Mouse (Mus musculus) ES-E14 (cell line): ENCODE results near the gene Uimc1. TPM values are rescaled to one million over a fixed set of nuclear protein-coding genes. Genes with fewer than 3 reads are reported as not detected.
A peak's percentile ranks its signal among the peaks of the same experiment; 100 is the strongest.

ENCODE experiments used
- DNase-seq: peaks from one replicate; pipeline ENCODE4 v3.0.0-alpha.2; 2013; ENCODE audit warnings: low read depth, low spot score
- H3K27ac ChIP-seq: 2 replicates; pipeline ENCODE4 v1.5.1; 2012; ENCODE audit warnings: low read depth, mild to moderate bottlenecking, low read length, moderate library complexity, mixed read lengths; ENCODE audit not compliant: poor library complexity, insufficient read depth, severe bottlenecking
- H3K36me3 ChIP-seq: 2 replicates; pipeline ENCODE4 v1.6.1; 2012; ENCODE audit warnings: mild to moderate bottlenecking, low read length, moderate library complexity, mixed read lengths; ENCODE audit not compliant: control insufficient read depth, poor library complexity, insufficient read depth, severe bottlenecking
- H3K4me1 ChIP-seq, 2 experiments: fragments of 150-350 bp in 1 of 2; sonication (generic) in 1 of 2; 2 replicates each; pipeline ENCODE4 v1.6.1; 2012; ENCODE audit warnings: low read length in 2 of 2, mild to moderate bottlenecking in 1 of 2, mixed read lengths in 1 of 2; ENCODE audit not compliant: control insufficient read depth in 2 of 2, insufficient read depth in 2 of 2, poor library complexity in 1 of 2
- H3K4me3 ChIP-seq, 2 experiments: fragments of 150-350 bp in 1 of 2; sonication (generic) in 1 of 2; 2 replicates each; pipeline ENCODE4 v1.5.1; 2012; ENCODE audit warnings: low read length in 2 of 2, low read depth in 1 of 2, mild to moderate bottlenecking in 1 of 2, mixed read lengths in 1 of 2; ENCODE audit not compliant: insufficient read depth in 1 of 2, poor library complexity in 1 of 2, severe bottlenecking in 1 of 2
- H3K9ac ChIP-seq: 2 replicates; pipeline ENCODE4 v1.6.1; 2012; ENCODE audit warnings: low read depth, mild to moderate bottlenecking, low read length, mixed read lengths; ENCODE audit not compliant: poor library complexity, insufficient read depth, severe bottlenecking
- H3K9me3 ChIP-seq: fragments of 150-350 bp; sonication (generic); 2 replicates; pipeline ENCODE4 v1.6.1; 2012; ENCODE audit warnings: low read depth, mild to moderate bottlenecking, low read length; ENCODE audit not compliant: control insufficient read depth, insufficient read depth
- CHD2 ChIP-seq: IDR thresholded peaks from 2 replicates; pipeline ENCODE4 v1.6.1; 2014; ENCODE audit warnings: mild to moderate bottlenecking, low read depth, low read length, inconsistent platforms
- HCFC1 ChIP-seq: IDR thresholded peaks from 2 replicates; pipeline ENCODE4 v1.6.1; 2012; ENCODE audit warnings: low read length, inconsistent platforms, borderline replicate concordance; ENCODE audit not compliant: insufficient read depth
- MAFK ChIP-seq: IDR thresholded peaks from 2 replicates; pipeline ENCODE4 v1.6.1; 2014; ENCODE audit warnings: mild to moderate bottlenecking, low read depth, low read length, inconsistent platforms; ENCODE audit not compliant: insufficient read depth
- ZC3H11A ChIP-seq: IDR thresholded peaks from 2 replicates; pipeline ENCODE4 v1.6.1; 2012; ENCODE audit warnings: low read depth, mild to moderate bottlenecking, inconsistent platforms, low read length, borderline replicate concordance
- ZNF384 ChIP-seq: IDR thresholded peaks from 2 replicates; pipeline ENCODE4 v1.6.1; 2012; ENCODE audit warnings: low read depth, low read length, inconsistent platforms
- in situ Hi-C, 2 experiments: fragments of 600-800 bp; cut with MboI; formaldehyde crosslinking; loops; one replicate each; pipeline ENCODE4 v1.15.1; 2025; ENCODE audit warnings: low sequenced_read_pairs in 2 of 2, inconsistent platforms in 1 of 2; ENCODE audit not compliant: unreplicated experiment in 2 of 2
- total RNA-seq: library from RNA; depleted of rRNA; stranded (reverse); fragments of 300-350 nt; gene quantifications from 2 replicates; pipeline ENCODE4 v1.2.3, GENCODE M21; 2012

The Uimc1 gene
- total RNA-seq, 1 experiment = 77.6 TPM

GRCm38 (mm10) chr13:55114375-55114774, 14.3 kb upstream of the Uimc1 start:
- Histone ChIP-seq H3K4me1 (no peaks in the 10 kb centered on the region), H3K4me3 (no peak overlapping the region), H3K36me3 (peaks cover 25% of the 10 kb centered on the region), H3K27ac (no peak overlapping the region), H3K9me3 (no peaks in the 10 kb centered on the region), H3K9ac (no peak overlapping the region)
- in situ Hi-C loops = no loop called here
- TF ChIP-seq ZC3H11A (no peak), ZNF384 (no peak), HCFC1 (no peak), MAFK (no peak), CHD2 (no peak)
- no peak for DNase-seq

- peaks cover 1 to 4% of the 10 kb centered on the region in 2 experiments; a peak in 1 of 4 replicates for H3K4me1 ChIP-seq
- no peaks in the 10 kb centered on the region for H3K9me3 ChIP-seq
- DNase-seq = no peak
- H3K4me3 ChIP-seq = no peak overlapping the region
- H3K36me3 ChIP-seq = peaks cover 8% of the 10 kb centered on the region; the same call in 1 of the 2 replicates
- no peak overlapping the region for H3K27ac ChIP-seq
- no peak overlapping the region for H3K9ac ChIP-seq
- in situ Hi-C loops = no loop called here
- TF ChIP-seq CHD2 (no peak), ZNF384 (no peak), MAFK (no peak), ZC3H11A (no peak), HCFC1 (no peak)
Observed at GRCm38 (mm10) chr13:55107694-55108093, 7.6 kb upstream of the Uimc1 start.

DNA sequence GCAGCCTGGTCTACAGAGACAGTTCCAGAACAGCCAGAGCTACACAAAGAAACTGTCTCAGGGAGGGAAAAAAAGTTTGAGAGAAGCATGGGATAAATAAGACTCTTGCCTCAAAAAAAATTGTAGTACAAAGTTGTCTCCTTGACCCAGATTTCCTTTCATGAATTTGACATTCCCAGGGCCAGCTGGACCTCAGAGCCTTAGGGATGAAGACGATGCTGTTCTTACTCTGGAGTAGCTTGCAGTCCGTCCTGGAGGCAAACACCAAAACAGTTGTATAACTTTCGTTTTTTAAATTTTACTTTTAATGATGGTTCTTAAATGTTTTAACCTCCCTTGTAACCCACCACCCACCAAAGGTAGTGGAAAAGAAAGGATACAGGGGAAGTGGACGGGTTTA, 7.0 kb upstream of the Uimc1 start:
- Histone ChIP-seq H3K4me1 (peaks cover 1 to 4% of the 10 kb centered on the region in 2 experiments; a peak in 1 of 4 replicates), H3K27ac (no peak overlapping the region), H3K9ac (no peak overlapping the region), H3K4me3 (no peak overlapping the region), H3K9me3 (no peaks in the 10 kb centered on the region), H3K36me3 (peaks cover 8% of the 10 kb centered on the region; the same call in 1 of the 2 replicates)
- TF ChIP-seq ZNF384 = no peak
- no peak for TF ChIP-seq HCFC1
- TF ChIP-seq MAFK = no peak
- TF ChIP-seq ZC3H11A = no peak
- no peak for TF ChIP-seq CHD2
- DNase-seq = no peak
- in situ Hi-C loops = no loop called here

DNA sequence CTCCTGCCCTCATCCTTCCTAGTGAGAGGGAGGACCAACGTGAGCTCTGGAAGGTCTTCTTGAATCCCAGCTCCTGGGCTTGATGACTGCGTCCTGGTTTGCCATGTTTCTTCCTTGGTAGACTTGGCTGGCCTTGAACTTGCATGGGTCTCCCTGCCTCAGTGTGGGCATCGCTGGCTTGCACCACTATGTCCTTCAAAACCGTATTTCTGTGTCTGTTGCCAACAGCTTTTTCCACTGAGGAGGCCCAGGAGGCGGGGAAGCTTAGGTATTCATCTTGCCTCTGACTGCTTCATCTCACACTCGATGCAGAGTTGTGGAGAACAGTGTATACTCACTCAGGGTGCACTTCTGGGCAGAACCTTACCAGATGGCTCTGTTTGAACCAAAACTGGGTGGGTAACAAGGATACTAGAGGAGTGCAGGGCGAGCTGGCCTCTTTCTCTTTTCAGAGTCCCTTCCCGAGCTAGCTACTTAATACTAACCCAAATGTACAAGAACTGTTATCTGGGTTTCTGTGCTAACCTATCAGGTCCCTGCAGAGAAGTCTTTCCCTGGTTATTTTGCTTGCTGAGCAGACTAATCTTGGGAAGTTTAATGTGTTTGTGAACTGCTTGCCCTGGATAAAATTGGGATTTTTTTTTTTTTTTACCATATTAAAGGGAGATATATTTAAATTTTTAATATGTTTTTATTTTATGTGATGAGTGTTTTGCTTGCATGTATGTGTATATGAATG, 6.0 kb upstream of the Uimc1 start:
- DNase-seq = no peak
- H3K4me3 ChIP-seq = peak overlapping the region; percentile 77 to 94
- peak overlapping the region; percentile 86 for H3K9ac ChIP-seq
- H3K27ac ChIP-seq = no peak overlapping the region
- no peak for TF ChIP-seq ZC3H11A
- no peak for TF ChIP-seq ZNF384
- TF ChIP-seq HCFC1 = no peak
- TF ChIP-seq CHD2 = no peak
- no peak for TF ChIP-seq MAFK
- peaks cover 8% of the 10 kb centered on the region; the same call in 1 of the 2 replicates for H3K36me3 ChIP-seq
- in situ Hi-C loops = no loop called here
- H3K9me3 ChIP-seq = no peaks in the 10 kb centered on the region
- H3K4me1 ChIP-seq = peaks cover 1 to 4% of the 10 kb centered on the region in 2 experiments; a peak in 1 of 4 replicates
